Mouse (Mus musculus) CD4-positive naive resting alpha-beta T cell, adult 76 days (primary cell): ENCODE data around the gene Rbms2. TPM values are rescaled to one million over a fixed set of nuclear protein-coding genes. Genes with fewer than 3 reads are reported as not detected.

Experiments used
- total RNA-seq: library from RNA; stranded (reverse); gene quantifications from one replicate; pipeline ENCODE4 v1.2.4, GENCODE M21; 2023

Gene Rbms2
- total RNA-seq, result 36.0 TPM

DNA sequence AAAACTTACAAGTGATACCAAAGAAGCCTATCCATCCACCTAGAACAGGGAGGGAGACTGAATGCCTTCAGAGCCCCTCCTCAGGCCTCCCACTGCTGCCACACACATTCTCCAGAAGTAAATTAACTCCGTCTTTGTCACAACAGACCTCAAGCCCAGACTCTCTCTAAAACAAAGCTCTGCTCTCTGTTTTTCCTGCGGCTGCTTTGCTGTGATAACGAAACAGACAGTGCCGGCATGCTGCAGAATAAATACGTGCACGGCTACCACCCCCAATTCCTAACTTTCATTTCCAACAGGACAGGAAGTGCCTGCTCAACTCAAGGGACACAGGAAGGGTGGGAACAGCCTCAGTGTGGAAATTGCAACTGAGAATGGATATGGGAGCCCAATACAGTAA lies at the start of gene Rbms2:
TSS of gene Rbms2 (minus strand) at position 309 of the 400 bp plus-strand sequence.

DNA sequence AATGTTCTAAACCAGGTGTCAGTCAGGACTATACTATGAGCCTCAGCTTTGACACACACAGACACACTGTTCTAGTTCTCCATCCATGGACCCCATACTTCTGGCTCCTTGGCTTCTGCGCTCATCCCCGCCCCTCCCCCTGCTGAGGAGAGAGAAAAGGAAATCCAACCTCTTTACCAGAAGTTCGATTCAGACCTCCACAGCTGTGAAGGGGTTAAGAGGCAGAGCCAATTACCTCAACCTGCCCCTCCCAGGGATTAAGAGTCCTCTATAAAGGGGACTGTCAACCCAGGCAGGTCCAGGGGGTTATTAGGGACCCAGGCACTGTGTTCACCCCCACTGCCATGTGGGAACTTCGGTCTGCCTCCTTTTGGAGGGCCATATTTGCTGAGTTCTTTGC lies 45.4 kb upstream of the Rbms2 start, which contains the start of gene Mip:
TSS of gene Mip (plus strand) at position 301 of the 400 bp plus-strand sequence.

DNA sequence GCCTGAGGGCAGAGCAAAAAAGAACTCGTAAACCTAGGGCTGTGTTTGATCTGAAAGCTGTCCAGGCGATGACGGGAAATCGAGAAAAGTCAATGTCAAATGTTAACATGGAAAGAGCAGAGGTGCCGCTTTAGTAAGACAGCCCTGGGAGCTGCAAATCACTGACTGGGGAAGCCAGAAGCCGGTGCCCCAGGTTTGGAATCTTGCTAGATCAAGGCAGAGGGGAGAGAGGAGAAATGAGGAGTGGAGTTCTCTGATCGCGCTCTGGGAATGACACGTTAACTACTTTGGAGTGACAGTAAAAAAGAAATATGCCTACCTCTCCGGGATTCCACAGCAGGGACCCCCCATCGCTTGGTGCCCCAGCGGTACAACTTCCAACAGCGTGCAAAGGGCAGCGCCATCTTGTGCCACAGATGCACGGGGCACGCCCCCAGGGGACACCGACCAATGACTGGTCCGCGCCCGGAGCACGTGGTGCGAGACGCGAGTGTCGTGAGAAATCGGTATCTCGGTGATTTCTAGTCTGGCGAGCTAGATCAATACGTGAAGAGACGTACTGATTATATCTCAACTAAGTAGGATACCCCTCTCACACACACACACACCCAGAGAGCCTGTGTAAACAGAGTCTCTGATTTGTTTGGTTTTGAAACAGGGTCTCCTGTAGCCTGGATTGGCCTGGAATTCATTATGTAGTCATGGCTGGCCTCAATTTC lies 31.5 kb upstream of the Rbms2 start, which contains the start of gene Spryd4:
TSS of gene Spryd4 (minus strand) at position 418 of the 719 bp plus-strand sequence.

DNA sequence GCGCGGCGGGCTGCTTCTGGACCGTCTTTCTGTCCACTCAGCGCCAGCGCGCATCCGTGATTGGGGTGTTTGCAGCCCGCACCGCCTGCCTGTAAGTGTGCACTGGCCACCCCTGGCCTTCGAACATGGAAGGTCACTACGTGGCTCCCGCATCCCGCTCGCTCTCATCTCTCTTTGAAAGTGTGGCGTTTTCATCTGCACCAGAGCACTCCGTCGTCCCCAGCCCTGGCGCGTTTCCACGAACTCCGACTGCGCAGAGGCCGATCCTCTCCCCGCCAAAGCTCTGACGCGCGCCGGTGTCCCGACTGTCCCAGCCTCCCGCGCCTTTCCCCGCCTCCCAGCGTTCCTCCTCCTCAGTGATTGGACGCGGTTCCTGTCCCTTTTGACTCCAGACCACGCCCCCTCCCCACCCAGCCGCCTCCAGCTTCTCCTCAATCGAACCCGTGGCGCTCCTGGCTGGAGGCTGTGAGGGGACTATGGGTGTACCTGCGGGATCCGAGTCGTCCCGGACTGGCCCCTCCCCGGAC lies 14.0 kb upstream of the Rbms2 start, which contains the start of gene Gls2:
TSS of gene Gls2 (plus strand) at position 434 of the 527 bp plus-strand sequence.

DNA sequence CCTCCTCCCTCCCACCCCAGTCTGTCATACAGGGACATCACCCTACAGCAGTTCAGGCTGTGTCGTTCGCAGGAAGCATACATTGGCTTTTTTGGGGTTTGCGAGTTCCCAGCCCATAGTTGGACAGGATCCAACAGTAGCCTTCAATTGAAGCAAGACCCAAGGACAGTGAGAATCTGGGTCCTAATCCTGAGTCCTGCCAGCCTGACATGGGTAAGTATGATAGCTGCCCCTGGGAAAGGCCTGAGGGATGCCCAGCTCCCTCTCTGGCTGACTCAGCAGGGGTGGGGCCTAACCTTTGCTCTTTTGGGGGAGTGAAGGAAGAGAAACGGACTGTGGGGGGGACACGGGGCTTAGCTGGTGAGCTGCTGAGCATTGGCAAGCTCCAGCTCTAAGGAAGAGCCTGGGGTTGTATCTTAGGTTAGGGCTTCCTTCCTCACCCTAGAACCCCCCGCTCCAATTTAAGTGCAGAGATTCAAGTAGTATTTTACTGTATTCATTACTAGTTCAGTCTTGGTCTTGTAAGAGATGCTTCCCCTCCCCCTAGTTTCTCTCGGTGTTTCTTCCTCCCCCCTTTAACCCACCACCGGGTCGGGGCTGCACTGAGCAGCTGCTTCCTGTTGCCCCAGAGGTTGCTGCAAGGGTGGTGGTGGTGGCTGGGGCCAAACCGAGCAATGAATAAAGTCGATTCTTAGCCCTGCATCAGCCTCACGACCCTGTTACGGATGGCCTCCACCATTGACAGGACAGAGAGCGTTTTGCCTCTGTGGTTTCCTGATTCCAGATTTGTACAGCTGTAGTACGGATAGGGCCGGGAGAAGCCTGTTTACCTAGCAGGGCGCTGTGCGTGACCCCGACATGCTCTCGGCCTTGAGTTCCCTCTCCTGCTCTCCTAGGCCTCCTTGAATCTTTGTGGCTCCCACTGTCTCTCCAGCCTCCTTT lies 88.3 kb downstream of the Rbms2 start, which contains the start of gene Baz2a:
TSS of gene Baz2a (plus strand) at position 14 of the 942 bp plus-strand sequence.

DNA sequence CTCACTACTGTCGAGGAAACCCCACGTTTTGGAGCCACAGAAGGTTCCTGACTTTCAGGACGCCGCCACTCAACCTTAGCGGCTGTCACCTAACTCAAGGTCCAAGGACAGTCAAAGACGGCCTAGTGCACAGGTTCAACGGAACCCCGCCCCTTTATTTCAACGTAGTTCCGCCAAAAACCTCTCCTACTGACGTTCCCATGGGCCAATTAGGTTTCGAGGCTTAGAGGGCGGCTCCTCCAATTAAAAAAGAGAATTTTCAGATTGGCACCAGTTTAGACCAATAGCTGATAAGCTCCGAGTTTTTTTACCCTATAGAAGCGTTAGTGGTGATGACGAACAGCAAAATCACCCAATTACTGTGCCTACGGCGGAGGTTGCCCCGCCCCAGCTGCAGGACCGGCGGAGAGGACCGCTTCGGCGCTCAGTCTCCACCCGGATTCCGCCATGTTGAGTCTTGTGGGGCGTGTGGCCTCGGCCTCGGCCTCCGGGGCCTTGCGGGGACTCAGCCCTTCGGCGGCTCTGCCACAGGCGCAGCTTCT lies 97.1 kb downstream of the Rbms2 start, which contains the start of gene Atp5b:
TSS of gene Atp5b (plus strand) at position 394 of the 542 bp plus-strand sequence.

Other genes starting within 250 kb of the Rbms2 start
- gene Hsd17b6, start 172.7 kb downstream of the Rbms2 start, total RNA-seq, result not detected
- 13.0 TPM for gene Prim1, start 165.1 kb downstream of the Rbms2 start, total RNA-seq
- gene Naca, start 144.7 kb downstream of the Rbms2 start, total RNA-seq, result 750 TPM
- 132 TPM for gene Ptges3, start 121.3 kb downstream of the Rbms2 start, total RNA-seq
- gene Atp5b, start 97.0 kb downstream of the Rbms2 start, total RNA-seq, result 633 TPM
- 108 TPM for gene Baz2a, start 88.7 kb downstream of the Rbms2 start, total RNA-seq
- gene Gls2, start 14.2 kb upstream of the Rbms2 start, total RNA-seq, result 2.0 TPM
- gene Spryd4, start 31.5 kb upstream of the Rbms2 start, total RNA-seq, result 19.9 TPM
- gene Mip, start 45.5 kb upstream of the Rbms2 start, total RNA-seq, result not detected
- gene Timeless, start 51.8 kb upstream of the Rbms2 start, total RNA-seq, result 25.4 TPM
- 0.56 TPM for gene Apon, start 73.8 kb upstream of the Rbms2 start, total RNA-seq
- not detected for gene Apof, start 88.4 kb upstream of the Rbms2 start, total RNA-seq
- gene Stat2, start 90.3 kb upstream of the Rbms2 start, total RNA-seq, result 60.8 TPM
- gene Il23a, start 118.5 kb upstream of the Rbms2 start, total RNA-seq, result not detected
- gene Pan2, start 123.0 kb upstream of the Rbms2 start, total RNA-seq, result 43.5 TPM
- gene Cnpy2, start 142.2 kb upstream of the Rbms2 start, total RNA-seq, result 26.1 TPM
- gene Cs, start 157.4 kb upstream of the Rbms2 start, total RNA-seq, result 81.9 TPM
- 27.4 TPM for gene Coq10a, start 188.7 kb upstream of the Rbms2 start, total RNA-seq
- 49.6 TPM for gene Ankrd52, start 196.8 kb upstream of the Rbms2 start, total RNA-seq
- gene Slc39a5, start 220.9 kb upstream of the Rbms2 start, total RNA-seq, result not detected
- 42.4 TPM for gene Nabp2, start 231.2 kb upstream of the Rbms2 start, total RNA-seq
- 26.1 TPM for gene Rnf41, start 231.4 kb upstream of the Rbms2 start, total RNA-seq